Mouse (Mus musculus) kidney, adult 2 months (tissue): ENCODE measurements around the gene Ghrh.
"Not testable (repeated sequence)": the region's sequence is repeated elsewhere in the genome, so short reads cannot be mapped to it uniquely, and the experiment has no call there.

Experiments
- CTCF ChIP-seq: fragments of 200-500 bp; conservative IDR thresholded peaks from 2 replicates; pipeline ENCODE4 v1.5.1; 2011; ENCODE audit warnings: low read depth, mild to moderate bottlenecking, control low read depth, low read length, moderate library complexity, mixed read lengths; ENCODE audit not compliant: insufficient read depth, insufficient read length
- POLR2A ChIP-seq: fragments of 200-500 bp; IDR thresholded peaks from one replicate; pipeline ENCODE4 v1.6.1; 2011; ENCODE audit warnings: low read depth, low read length, control low read depth

- TF ChIP-seq POLR2A, CTCF: not testable (repeated sequence)
Observed at GRCm38 (mm10) chr2:157388901-157389590, 41.7 kb upstream of the Ghrh start.
